Mouse (Mus musculus) erythroblast, embryonic 14.5 days (primary cell): Measurements from ENCODE around the gene Mtmr4.

Experiments
- GATA1 ChIP-seq: IDR thresholded peaks from 2 replicates; pipeline ENCODE4 v1.6.1; 2012; ENCODE audit warnings: low read length, inconsistent platforms, mixed read lengths
- TAL1 ChIP-seq: IDR thresholded peaks from 3 replicates; pipeline ENCODE4 v1.6.1; 2012; ENCODE audit warnings: low read length, inconsistent platforms, mixed read lengths

DNA sequence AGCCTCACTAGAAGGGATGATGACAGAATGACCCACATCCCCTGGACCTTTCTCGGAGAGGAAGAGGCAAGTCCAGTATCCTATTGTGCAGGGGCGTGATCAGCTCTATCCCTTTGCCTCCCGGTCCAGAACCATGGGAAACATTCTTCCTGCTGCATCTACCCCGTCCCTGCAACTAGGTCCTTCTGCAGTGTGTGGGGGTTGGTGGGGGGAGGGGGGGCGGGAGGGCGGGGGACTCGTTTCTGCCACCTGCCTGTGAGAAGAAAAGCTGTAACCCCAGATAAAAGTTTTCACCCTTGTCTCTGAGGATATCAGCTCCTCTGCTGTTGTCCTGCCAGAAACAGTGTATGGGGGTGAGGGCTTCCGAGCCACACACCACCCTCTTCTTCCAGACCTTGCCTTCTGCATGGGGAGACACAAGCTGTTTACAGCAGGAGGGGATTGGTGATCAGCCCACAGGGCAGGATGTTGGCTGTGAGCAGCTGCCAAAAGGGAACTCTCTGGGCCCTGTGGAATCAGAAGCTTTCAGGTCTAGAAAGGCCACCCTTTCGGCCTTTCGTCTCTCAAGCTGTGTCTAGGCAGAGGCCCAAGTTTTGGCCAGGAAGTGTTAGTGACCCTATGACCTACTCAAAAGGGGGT lies 12.9 kb upstream of the Mtmr4 start:
- TF ChIP-seq TAL1 (no peak), GATA1 (no peak)
